Mouse (Mus musculus) spleen, adult 2 months (tissue): ENCODE measurements around the gene Fam169a. TPM values are rescaled to one million over a fixed set of nuclear protein-coding genes. Genes with fewer than 3 reads are reported as not detected.
A peak's percentile ranks its signal among the peaks of the same experiment; 100 is the strongest.
"Not testable (repeated sequence)": the region's sequence is repeated elsewhere in the genome, so short reads cannot be mapped to it uniquely, and the experiment has no call there.

Experiments
- DNase-seq, 2 experiments: peaks; one replicate each; pipeline versions ENCODE4 v3.0.0 to v3.0.0-alpha.2; 2012 to 2021; ENCODE audit warnings: low spot score in 2 of 2, low read depth in 1 of 2
- H3K27ac ChIP-seq: fragments of 200-500 bp; 2 replicates; pipeline ENCODE4 v1.5.1; 2012; ENCODE audit warnings: low read length, inconsistent platforms; ENCODE audit not compliant: insufficient read depth
- H3K27me3 ChIP-seq: fragments of 200-500 bp; 2 replicates; pipeline ENCODE4 v1.6.1; 2012; ENCODE audit warnings: mild to moderate bottlenecking, moderate library complexity, low read length, inconsistent platforms; ENCODE audit not compliant: control insufficient read depth, insufficient read depth
- H3K36me3 ChIP-seq: fragments of 200-500 bp; 2 replicates; pipeline ENCODE4 v1.6.1; 2012; ENCODE audit warnings: mild to moderate bottlenecking, low read length, inconsistent platforms; ENCODE audit not compliant: control insufficient read depth, insufficient read depth
- H3K4me1 ChIP-seq: fragments of 200-500 bp; 2 replicates; pipeline ENCODE4 v1.6.1; 2011; ENCODE audit warnings: inconsistent platforms; ENCODE audit not compliant: control insufficient read depth, insufficient read depth, insufficient read length
- H3K4me3 ChIP-seq: fragments of 200-500 bp; 2 replicates; pipeline ENCODE4 v1.5.1; 2011; ENCODE audit warnings: mild to moderate bottlenecking, inconsistent platforms; ENCODE audit not compliant: insufficient read depth, insufficient read length; ENCODE audit errors: extremely low read depth
- CTCF ChIP-seq: fragments of 200-500 bp; IDR thresholded peaks from 2 replicates; pipeline ENCODE4 v1.5.1; 2011; ENCODE audit warnings: mild to moderate bottlenecking, inconsistent platforms; ENCODE audit not compliant: insufficient read depth, insufficient read length, insufficient replicate concordance; ENCODE audit errors: extremely low read depth
- POLR2A ChIP-seq: fragments of 200-500 bp; IDR thresholded peaks from 2 replicates; pipeline ENCODE4 v1.6.1; 2011; ENCODE audit warnings: low read depth, low read length, inconsistent platforms
- WGBS: fragments of 180-500 bp; shearing (Covaris S2); methylation state at CpG from one replicate; pipeline ENCODE4 v1.1.7; 2018; 5-methylcytosine and 5-hydroxymethylcytosine counted together
- polyA plus RNA-seq: library from polyadenylated mRNA; depleted of rRNA; stranded (reverse); fragments of >200 nt; gene quantifications from 2 replicates; pipeline ENCODE4 v1.2.3, GENCODE M21; 2012

Gene Fam169a
- polyA plus RNA-seq, 1 experiment = not detected

- Histone ChIP-seq H3K27me3 (no peaks in the 10 kb centered on the region), H3K4me1 (no peaks in the 10 kb centered on the region), H3K36me3 (no peaks in the 10 kb centered on the region), H3K4me3 (no peak overlapping the region), H3K27ac (no peak overlapping the region)
- 35% methylated on average over 3 of the region's 3 CpGs for WGBS
- DNase-seq = no peak
- no peak for TF ChIP-seq POLR2A
Observed at GRCm38 (mm10) chr13:97064413-97064812, 2.7 kb upstream of the Fam169a start.

- H3K4me1 ChIP-seq, H3K27me3 ChIP-seq, H3K36me3 ChIP-seq, H3K4me3 ChIP-seq, DNase-seq, H3K27ac ChIP-seq: not testable (repeated sequence)
- WGBS = 80% methylated on average over 18 of the region's 18 CpGs
Observed at GRCm38 (mm10) chr13:97064844-97065621, 2.1 kb upstream of the Fam169a start.

GRCm38 (mm10) chr13:97067691-97068090 lies 605 bp downstream of the Fam169a start:
- 80% methylated on average over 6 of the region's 6 CpGs for WGBS
- Histone ChIP-seq H3K4me3 (no peak overlapping the region), H3K36me3 (no peaks in the 10 kb centered on the region), H3K4me1 (no peaks in the 10 kb centered on the region; the same call in 1 of the 2 replicates), H3K27ac (no peak overlapping the region), H3K27me3 (peaks cover 11% of the 10 kb centered on the region)
- no peak for TF ChIP-seq CTCF
- no peak for TF ChIP-seq POLR2A
- no peak for DNase-seq

GRCm38 (mm10) chr13:97068151-97068550 lies 1.1 kb downstream of the Fam169a start:
- H3K27me3 ChIP-seq = peaks cover 12% of the 10 kb centered on the region
- H3K4me1 ChIP-seq = no peaks in the 10 kb centered on the region; the same call in 1 of the 2 replicates
- no peaks in the 10 kb centered on the region for H3K36me3 ChIP-seq
- 93% methylated on average over 8 of the region's 8 CpGs for WGBS
- no peak for TF ChIP-seq POLR2A
- no peak for TF ChIP-seq CTCF
- no peak overlapping the region for H3K27ac ChIP-seq
- H3K4me3 ChIP-seq = no peak overlapping the region
- DNase-seq = no peak

- Histone ChIP-seq H3K4me3 (peak overlapping the region; percentile 43; the same call in 1 of the 2 replicates), H3K27me3 (peaks cover 14% of the 10 kb centered on the region), H3K4me1 (no peaks in the 10 kb centered on the region; the same call in 1 of the 2 replicates), H3K27ac (no peak overlapping the region), H3K36me3 (no peaks in the 10 kb centered on the region)
- DNase-seq = no peak
- no peak for TF ChIP-seq CTCF
- no peak for TF ChIP-seq POLR2A
- WGBS = 7% methylated on average over 84 of the region's 85 CpGs
Observed at GRCm38 (mm10) chr13:97070931-97071625, 4.0 kb downstream of the Fam169a start.

GRCm38 (mm10) chr13:97071626-97072241 lies 4.6 kb downstream of the Fam169a start:
- no peak for DNase-seq
- Histone ChIP-seq H3K36me3 (no peaks in the 10 kb centered on the region), H3K4me3 (peak overlapping the region; percentile 43), H3K27ac (no peak overlapping the region), H3K4me1 (no peaks in the 10 kb centered on the region; the same call in 1 of the 2 replicates), H3K27me3 (peaks cover 14% of the 10 kb centered on the region)
- WGBS = 4% methylated on average over 56 of the region's 76 CpGs
- no peak for TF ChIP-seq CTCF
- no peak for TF ChIP-seq POLR2A

- H3K36me3 ChIP-seq = no peaks in the 10 kb centered on the region
- peaks cover 14% of the 10 kb centered on the region for H3K27me3 ChIP-seq
- no peak overlapping the region for H3K4me3 ChIP-seq
- TF ChIP-seq CTCF = no peak
- no peak for TF ChIP-seq POLR2A
- no peak overlapping the region for H3K27ac ChIP-seq
- H3K4me1 ChIP-seq = no peaks in the 10 kb centered on the region; the same call in 1 of the 2 replicates
- WGBS = 57% methylated on average over 1 of the region's 1 CpGs
- no peak for DNase-seq
Observed at GRCm38 (mm10) chr13:97073497-97073896, 6.4 kb downstream of the Fam169a start.
